Mouse (Mus musculus): ENCODE data around the gene Adgra3. TPM values are rescaled to one million over a fixed set of nuclear protein-coding genes. Genes with fewer than 3 reads are reported as not detected.

Gene Adgra3
- polyA plus RNA-seq, 1 experiment from 2014 or later, result 6.9 TPM

- ATAC-seq (ENCODE audit: insufficient read depth, low FRiP score), result no peak
- Histone ChIP-seq H3K4me1 (ENCODE audit: control insufficient read depth, insufficient read depth, low read length) (peaks cover 19% of the 10 kb centered on the region), H3K4me2 (ENCODE audit: low read depth, low read length) (no peak overlapping the region), H3K27ac (ENCODE audit: low read length) (no peak overlapping the region), H3K9ac (ENCODE audit: low read length) (no peak overlapping the region), H3K9me3 (replicated peaks; ENCODE audit: control insufficient read depth, low read length) (no peaks in the 10 kb centered on the region), H3K36me3 (ENCODE audit: control insufficient read depth, insufficient read depth, low read length) (no peaks in the 10 kb centered on the region), H3K4me3 (replicated peaks; ENCODE audit: low read length) (no peak overlapping the region), H3K27me3 (ENCODE audit: control insufficient read depth, insufficient read depth, low read length) (no peaks in the 10 kb centered on the region)
- WGBS, result 36% methylated on average over 3 of the region's 3 CpGs
These were observed 8.8 kb downstream of the Adgra3 start for GRCm38 (mm10) chr5:50050037-50050436.

GRCm38 (mm10) chr5:50049506-50049905 lies 9.3 kb downstream of the Adgra3 start:
- no peaks in the 10 kb centered on the region for H3K27me3 ChIP-seq (ENCODE audit: control insufficient read depth, insufficient read depth, low read length)
- WGBS, result 61% methylated on average over 8 of the region's 8 CpGs
- no peak for ATAC-seq (ENCODE audit: insufficient read depth, low FRiP score)

GRCm38 (mm10) chr5:50048960-50049359 lies 9.8 kb downstream of the Adgra3 start:
- WGBS, result 51% methylated on average over 7 of the region's 7 CpGs
- no peaks in the 10 kb centered on the region for H3K9me3 ChIP-seq (replicated peaks; ENCODE audit: control insufficient read depth, low read length)
- H3K9ac ChIP-seq (ENCODE audit: low read length), result no peak overlapping the region
- H3K4me2 ChIP-seq (ENCODE audit: low read depth, low read length), result no peak overlapping the region
- no peak overlapping the region for H3K4me3 ChIP-seq (replicated peaks; ENCODE audit: low read length)
- ATAC-seq (ENCODE audit: insufficient read depth, low FRiP score), result peak; percentile 86; the same call in 1 of the 2 replicates
- no peaks in the 10 kb centered on the region for H3K27me3 ChIP-seq (ENCODE audit: control insufficient read depth, insufficient read depth, low read length)
- no peak overlapping the region for H3K27ac ChIP-seq (ENCODE audit: low read length)
- H3K36me3 ChIP-seq (ENCODE audit: control insufficient read depth, insufficient read depth, low read length), result no peaks in the 10 kb centered on the region
- peaks cover 19% of the 10 kb centered on the region for H3K4me1 ChIP-seq (ENCODE audit: control insufficient read depth, insufficient read depth, low read length)

More at GRCm38 (mm10) chr5:50049506-50049905, 9.3 kb downstream of the Adgra3 start:
- H3K4me1 ChIP-seq (ENCODE audit: control insufficient read depth, insufficient read depth, low read length), result peaks cover 19% of the 10 kb centered on the region
- no peaks in the 10 kb centered on the region for H3K9me3 ChIP-seq (replicated peaks; ENCODE audit: control insufficient read depth, low read length)
- no peak overlapping the region for H3K4me3 ChIP-seq (replicated peaks; ENCODE audit: low read length)
- no peak overlapping the region for H3K4me2 ChIP-seq (ENCODE audit: low read depth, low read length)
- H3K36me3 ChIP-seq (ENCODE audit: control insufficient read depth, insufficient read depth, low read length), result no peaks in the 10 kb centered on the region
- H3K27ac ChIP-seq (ENCODE audit: low read length), result peak overlapping the region; percentile 46; the same call in 1 of the 2 replicates
- no peak overlapping the region for H3K9ac ChIP-seq (ENCODE audit: low read length)

- Histone ChIP-seq H3K9me3 (replicated peaks; ENCODE audit: control insufficient read depth, low read length) (no peaks in the 10 kb centered on the region), H3K27me3 (ENCODE audit: control insufficient read depth, insufficient read depth, low read length) (no peaks in the 10 kb centered on the region), H3K27ac (ENCODE audit: low read length) (peak overlapping the region; percentile 3; the same call in 1 of the 2 replicates), H3K4me2 (ENCODE audit: low read depth, low read length) (no peak overlapping the region), H3K4me1 (ENCODE audit: control insufficient read depth, insufficient read depth, low read length) (peaks cover 19% of the 10 kb centered on the region), H3K9ac (ENCODE audit: low read length) (no peak overlapping the region), H3K36me3 (ENCODE audit: control insufficient read depth, insufficient read depth, low read length) (no peaks in the 10 kb centered on the region), H3K4me3 (replicated peaks; ENCODE audit: low read length) (no peak overlapping the region)
- WGBS, result 56% methylated on average over 5 of the region's 5 CpGs
- ATAC-seq (ENCODE audit: insufficient read depth, low FRiP score), result no peak
These were observed 10.4 kb downstream of the Adgra3 start for GRCm38 (mm10) chr5:50048271-50048851.

GRCm38 (mm10) chr5:50045180-50045579 lies 13.6 kb downstream of the Adgra3 start:
- Histone ChIP-seq H3K36me3 (ENCODE audit: control insufficient read depth, insufficient read depth, low read length) (no peaks in the 10 kb centered on the region), H3K27ac (ENCODE audit: low read length) (no peak overlapping the region), H3K4me2 (ENCODE audit: low read depth, low read length) (no peak overlapping the region), H3K4me3 (replicated peaks; ENCODE audit: low read length) (no peak overlapping the region), H3K4me1 (ENCODE audit: control insufficient read depth, insufficient read depth, low read length) (peaks cover 8% of the 10 kb centered on the region), H3K27me3 (ENCODE audit: control insufficient read depth, insufficient read depth, low read length) (no peaks in the 10 kb centered on the region), H3K9ac (ENCODE audit: low read length) (no peak overlapping the region), H3K9me3 (replicated peaks; ENCODE audit: control insufficient read depth, low read length) (no peaks in the 10 kb centered on the region)
- 83% methylated on average over 6 of the region's 6 CpGs for WGBS
- ATAC-seq (ENCODE audit: insufficient read depth, low FRiP score), result no peak

- Histone ChIP-seq H3K9ac (ENCODE audit: low read length) (no peak overlapping the region), H3K27me3 (ENCODE audit: control insufficient read depth, insufficient read depth, low read length) (no peaks in the 10 kb centered on the region), H3K9me3 (replicated peaks; ENCODE audit: control insufficient read depth, low read length) (no peaks in the 10 kb centered on the region), H3K36me3 (ENCODE audit: control insufficient read depth, insufficient read depth, low read length) (no peaks in the 10 kb centered on the region), H3K4me3 (replicated peaks; ENCODE audit: low read length) (no peak overlapping the region), H3K4me2 (ENCODE audit: low read depth, low read length) (no peak overlapping the region), H3K4me1 (ENCODE audit: control insufficient read depth, insufficient read depth, low read length) (peaks cover 13% of the 10 kb centered on the region), H3K27ac (ENCODE audit: low read length) (no peak overlapping the region)
- WGBS, result 76% methylated on average over 4 of the region's 4 CpGs
- ATAC-seq (ENCODE audit: insufficient read depth, low FRiP score), result no peak
These were observed 15.1 kb downstream of the Adgra3 start for GRCm38 (mm10) chr5:50043677-50044076.

GRCm38 (mm10) chr5:50042274-50042943 lies 16.4 kb downstream of the Adgra3 start:
- H3K4me1 ChIP-seq (ENCODE audit: control insufficient read depth, insufficient read depth, low read length), result peaks cover 12% of the 10 kb centered on the region
- no peaks in the 10 kb centered on the region for H3K36me3 ChIP-seq (ENCODE audit: control insufficient read depth, insufficient read depth, low read length)
- no peak overlapping the region for H3K9ac ChIP-seq (ENCODE audit: low read length)
- H3K27ac ChIP-seq (ENCODE audit: low read length), result no peak overlapping the region
- no peaks in the 10 kb centered on the region for H3K27me3 ChIP-seq (ENCODE audit: control insufficient read depth, insufficient read depth, low read length)
- H3K9me3 ChIP-seq (replicated peaks; ENCODE audit: control insufficient read depth, low read length), result no peaks in the 10 kb centered on the region
- no peak for ATAC-seq (ENCODE audit: insufficient read depth, low FRiP score)
- WGBS, result 45% methylated on average over 7 of the region's 7 CpGs
- H3K4me2 ChIP-seq (ENCODE audit: low read depth, low read length), result no peak overlapping the region
- H3K4me3 ChIP-seq (replicated peaks; ENCODE audit: low read length), result no peak overlapping the region

- Histone ChIP-seq H3K4me3 (replicated peaks; ENCODE audit: low read length) (no peak overlapping the region), H3K4me1 (ENCODE audit: control insufficient read depth, insufficient read depth, low read length) (peaks cover 22% of the 10 kb centered on the region), H3K4me2 (ENCODE audit: low read depth, low read length) (no peak overlapping the region), H3K9ac (ENCODE audit: low read length) (no peak overlapping the region), H3K36me3 (ENCODE audit: control insufficient read depth, insufficient read depth, low read length) (no peaks in the 10 kb centered on the region), H3K27ac (ENCODE audit: low read length) (0 out of 2 replicates have a peak overlapping the region, but pooled peaks have one; percentile 10), H3K9me3 (replicated peaks; ENCODE audit: control insufficient read depth, low read length) (no peaks in the 10 kb centered on the region), H3K27me3 (ENCODE audit: control insufficient read depth, insufficient read depth, low read length) (no peaks in the 10 kb centered on the region)
- no peak for ATAC-seq (ENCODE audit: insufficient read depth, low FRiP score)
- 59% methylated on average over 6 of the region's 6 CpGs for WGBS
These were observed 19.3 kb downstream of the Adgra3 start for GRCm38 (mm10) chr5:50039521-50039920.

GRCm38 (mm10) chr5:50037666-50038065 lies 21.1 kb downstream of the Adgra3 start:
- H3K9ac ChIP-seq (ENCODE audit: low read length), result no peak overlapping the region
- H3K9me3 ChIP-seq (replicated peaks; ENCODE audit: control insufficient read depth, low read length), result no peaks in the 10 kb centered on the region
- no peaks in the 10 kb centered on the region for H3K27me3 ChIP-seq (ENCODE audit: control insufficient read depth, insufficient read depth, low read length)
- peaks cover 32% of the 10 kb centered on the region for H3K4me1 ChIP-seq (ENCODE audit: control insufficient read depth, insufficient read depth, low read length)
- no peaks in the 10 kb centered on the region for H3K36me3 ChIP-seq (ENCODE audit: control insufficient read depth, insufficient read depth, low read length)
- WGBS, result 60% methylated on average over 8 of the region's 8 CpGs
- no peak for ATAC-seq (ENCODE audit: insufficient read depth, low FRiP score)
- H3K4me2 ChIP-seq (ENCODE audit: low read depth, low read length), result no peak overlapping the region
- H3K27ac ChIP-seq (ENCODE audit: low read length), result no peak overlapping the region
- no peak overlapping the region for H3K4me3 ChIP-seq (replicated peaks; ENCODE audit: low read length)

Measured in stomach, embryonic 16.5 days (tissue).